Mouse (Mus musculus) heart, adult 10 weeks (tissue): Measurements from ENCODE around the gene Mest. TPM values are rescaled to one million over a fixed set of nuclear protein-coding genes. Genes with fewer than 3 reads are reported as not detected.

Experiments
- polyA plus RNA-seq: library from polyadenylated mRNA; stranded (reverse); fragments of 350-450 nt; fragmentation: Illumina TruSeq; extraction: RNeasy Lipid Tissue Mini Kit (QIAGEN cat#74804); gene quantifications from one replicate; pipeline ENCODE4 v1.2.3, GENCODE M21; 2014; ENCODE audit warnings: low read depth, low replicate concordance

Mest gene
- polyA plus RNA-seq: 3.5 TPM

DNA sequence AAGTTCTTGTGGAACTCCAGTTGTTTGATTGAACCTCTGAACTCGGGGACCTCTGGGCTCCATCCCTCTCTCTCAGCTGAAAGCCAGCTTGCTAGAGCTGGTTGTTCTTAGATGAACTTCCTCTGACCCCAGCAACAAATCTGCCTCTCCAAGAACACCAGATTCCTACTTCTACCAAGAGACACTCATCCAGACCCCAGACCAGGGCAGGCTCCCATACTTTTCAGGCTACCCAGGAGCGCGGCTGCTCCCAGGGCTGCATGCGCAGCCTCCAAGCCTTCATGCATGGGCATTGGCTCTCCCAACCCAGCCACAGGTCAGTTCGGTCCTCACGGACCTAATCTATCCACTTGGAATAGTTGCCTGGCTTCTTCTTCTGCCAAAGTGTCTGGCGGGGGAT is at the start of gene Mest:
TSS of gene Mest (plus strand) at position 217 of the 400 bp plus-strand sequence.

DNA sequence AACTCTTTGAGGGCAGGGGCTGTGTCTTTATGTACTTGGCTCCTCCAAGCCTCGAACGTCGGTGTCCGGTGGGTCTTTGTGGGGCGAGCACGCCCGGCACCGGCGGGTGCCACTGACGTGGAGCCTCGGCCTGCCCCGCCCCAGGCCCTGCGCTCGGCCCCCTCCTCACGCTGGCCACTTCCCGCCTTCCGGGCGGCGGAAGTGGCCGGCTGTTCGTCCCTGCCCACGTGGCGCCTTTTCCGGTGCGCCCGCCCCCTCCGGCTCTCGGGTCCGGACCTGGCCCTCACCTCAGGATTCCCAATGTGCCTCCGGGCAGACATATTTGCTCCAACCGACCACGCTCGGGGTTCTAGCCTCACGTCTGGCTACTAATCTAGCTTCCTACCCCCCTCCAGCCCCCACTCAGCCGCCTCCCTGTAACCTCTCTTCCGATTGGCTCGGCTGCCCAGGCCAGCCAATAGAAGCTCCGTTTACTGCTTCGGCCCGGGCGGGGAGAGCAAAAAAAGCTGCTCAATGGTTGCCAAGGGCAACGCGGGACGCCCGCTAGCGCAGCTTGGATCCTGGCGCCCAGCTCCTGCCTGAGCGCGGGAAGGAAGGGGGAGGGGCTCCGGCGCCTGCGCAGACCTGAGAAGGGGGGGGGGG is 29.9 kb upstream of the Mest start, which contains the start of gene Cep41:
TSS of gene Cep41 (minus strand) at position 400 of the 642 bp plus-strand sequence.

Other genes with a start within 250 kb of the Mest start
- 13.7 TPM for gene Tmem209, start 213.8 kb upstream of the Mest start, polyA plus RNA-seq
- gene Ssmem1, start 213.7 kb upstream of the Mest start, polyA plus RNA-seq: not detected
- gene Cpa2, start 182.0 kb upstream of the Mest start, polyA plus RNA-seq: not detected
- not detected for gene Cpa4, start 155.2 kb upstream of the Mest start, polyA plus RNA-seq
- not detected for gene Cpa5, start 112.5 kb upstream of the Mest start, polyA plus RNA-seq
- not detected for gene Cpa1, start 84.3 kb upstream of the Mest start, polyA plus RNA-seq
- 3.0 TPM for gene Cep41, start 29.8 kb upstream of the Mest start, polyA plus RNA-seq
- 27.7 TPM for gene Copg2, start 173.2 kb downstream of the Mest start, polyA plus RNA-seq
- gene Tsga13, start 192.0 kb downstream of the Mest start, polyA plus RNA-seq: not detected
- not detected for gene Klf14, start 235.5 kb downstream of the Mest start, polyA plus RNA-seq